Mouse (Mus musculus) T-helper 2 cell (primary cell): ENCODE measurements at regions not wholly inside any gene's neighbourhood (a gene's known extent, or its start where the extent isn't known, plus 50 kb on each side); places are given as distances from the start of the nearest gene placed in this dataset.
"Not testable (repeated sequence)": the region's sequence is repeated elsewhere in the genome, so short reads cannot be mapped to it uniquely, and the experiment has no call there.

Experiments used
- in situ Hi-C: fragments of 300-600 bp; cut with MboI, MseI; formaldehyde crosslinking; loops from one replicate; pipeline ENCODE4 v1.15.1; 2025; ENCODE audit warnings: high pct_unique_total_duplicates

DNA sequence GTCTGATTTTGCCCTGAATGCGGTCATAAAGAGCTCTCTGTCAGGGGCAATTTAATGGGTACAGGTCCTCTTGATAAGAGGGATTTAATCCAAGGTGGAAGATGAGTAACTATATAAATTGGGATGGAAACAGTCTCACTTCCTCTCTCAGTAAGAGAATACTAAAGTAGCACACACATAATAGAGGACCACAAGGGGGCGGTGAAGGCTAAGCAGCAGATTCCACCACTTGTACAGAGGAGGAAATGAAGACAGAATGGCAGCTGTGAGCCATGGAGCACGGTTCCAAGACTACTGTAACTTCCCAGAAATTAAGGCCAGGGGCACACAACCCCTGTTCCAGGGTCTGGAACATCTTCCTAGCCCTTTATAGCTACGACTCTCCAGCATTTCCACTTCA is 262.6 kb upstream of the Ywhaq start:
- in situ Hi-C loops: not testable (repeated sequence)

DNA sequence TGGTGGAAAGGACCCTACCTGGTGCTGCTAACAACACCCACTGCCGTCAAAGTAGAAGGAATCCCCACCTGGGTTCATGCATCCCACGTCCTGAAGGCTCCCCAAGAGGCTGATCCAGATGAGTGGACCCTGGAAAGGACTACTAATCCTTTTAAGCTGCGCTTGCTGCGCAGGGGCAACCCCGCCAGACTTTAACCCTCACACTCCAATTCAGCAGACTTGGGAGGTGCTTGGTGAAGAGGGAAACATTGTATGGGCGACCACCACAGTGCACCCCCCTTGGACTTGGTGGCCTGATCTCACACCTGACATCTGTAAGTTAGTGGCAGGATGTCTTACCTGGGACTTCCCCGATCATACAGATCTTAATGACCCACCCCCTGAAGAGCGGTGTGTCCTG is 231.9 kb upstream of the Ywhaq start:
- in situ Hi-C loops: not testable (repeated sequence)

- in situ Hi-C loops: loop anchor here (10.0 to 25.0 kb wide), 2 partner anchors 276 to 539 kb away; no protein-coding TSS in a partner anchor
Observed at GRCm38 (mm10) chr12:21613781-21614180, 196.3 kb upstream of the Ywhaq start.

- in situ Hi-C loops: no loop called here
Observed at GRCm38 (mm10) chr12:21568415-21569040, 151.1 kb upstream of the Ywhaq start.

DNA sequence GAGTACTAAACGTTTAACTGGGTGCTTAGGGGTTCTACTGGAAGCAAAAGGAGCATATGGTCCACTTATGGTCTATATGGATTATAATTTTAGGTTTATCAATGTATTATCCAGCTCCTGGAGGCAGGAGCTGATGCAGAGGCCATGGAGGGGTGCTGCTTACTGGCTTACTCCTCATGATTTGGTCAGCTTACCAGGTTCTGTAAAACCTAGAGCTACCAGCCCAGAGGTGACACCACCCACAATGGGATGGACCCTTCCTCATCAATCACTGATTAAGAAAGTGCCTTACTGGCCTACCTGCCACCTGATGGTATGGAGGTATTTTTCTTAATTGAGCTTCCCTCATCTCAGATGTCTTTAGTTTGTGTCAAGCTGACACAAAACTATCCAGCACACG is 126.5 kb upstream of the Ywhaq start:
- in situ Hi-C loops: not testable (repeated sequence)

- in situ Hi-C loops: not testable (repeated sequence)
Observed at GRCm38 (mm10) chr12:21543153-21543894, 125.9 kb upstream of the Ywhaq start.

DNA sequence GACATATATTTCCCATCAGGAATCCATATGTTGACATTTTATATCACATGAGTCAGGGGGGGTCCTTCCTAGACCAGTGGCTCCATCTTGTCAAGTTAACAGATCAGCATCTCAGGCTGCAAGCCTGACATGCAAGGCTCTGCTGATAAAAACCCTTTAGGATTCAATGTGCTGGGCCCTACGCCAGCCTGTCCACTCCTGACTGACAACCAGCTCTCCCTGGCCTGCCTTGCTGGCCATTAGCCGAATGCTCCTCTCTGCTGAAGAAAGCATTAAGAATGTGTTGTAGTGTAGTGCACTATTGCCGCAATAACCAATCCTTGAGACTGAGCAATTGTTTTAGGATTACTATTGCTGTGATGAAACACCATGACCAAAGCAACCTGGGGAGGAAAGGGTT is 114.3 kb upstream of the Ywhaq start:
- in situ Hi-C loops: no loop called here

DNA sequence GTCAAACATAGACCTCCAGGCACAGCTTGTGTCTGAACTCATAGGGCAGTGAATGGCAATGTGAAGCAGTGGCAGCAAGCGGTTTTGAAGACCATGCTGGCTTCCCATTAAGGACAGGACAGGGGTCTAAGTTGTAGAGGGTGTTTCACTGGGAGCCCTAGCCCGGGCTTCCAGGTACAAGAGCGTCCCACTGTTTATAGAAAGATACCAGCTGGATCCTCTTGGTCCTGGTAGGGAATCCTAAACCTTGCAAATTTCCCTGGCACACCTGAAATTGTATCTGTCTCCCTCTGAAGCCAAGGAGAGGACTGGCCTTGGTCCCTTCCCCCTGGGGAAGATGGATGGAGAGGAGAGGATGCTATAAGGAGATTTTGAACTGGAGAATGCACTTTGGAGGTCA is 111.9 kb upstream of the Ywhaq start:
- in situ Hi-C loops: not testable (repeated sequence)

DNA sequence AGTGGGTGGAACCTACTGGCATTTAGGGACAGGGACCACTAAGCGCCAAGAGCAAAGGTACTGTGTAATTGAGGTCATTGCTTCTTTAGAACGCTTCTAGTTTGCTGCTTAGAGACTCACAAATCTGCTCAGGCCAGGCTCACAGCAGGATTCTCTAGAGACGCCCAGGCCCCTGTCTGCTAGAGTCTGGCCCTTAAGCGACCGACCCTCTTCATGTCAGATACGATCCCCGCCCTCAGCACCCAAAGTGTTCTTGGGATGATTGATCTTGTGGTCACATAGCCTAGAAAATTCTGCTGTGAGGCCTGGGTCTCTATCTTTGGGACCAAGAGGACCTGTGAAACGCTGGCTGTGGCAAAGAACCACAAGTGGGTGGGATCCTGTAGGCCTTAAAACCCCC is 109.9 kb upstream of the Ywhaq start:
- in situ Hi-C loops: not testable (repeated sequence)

DNA sequence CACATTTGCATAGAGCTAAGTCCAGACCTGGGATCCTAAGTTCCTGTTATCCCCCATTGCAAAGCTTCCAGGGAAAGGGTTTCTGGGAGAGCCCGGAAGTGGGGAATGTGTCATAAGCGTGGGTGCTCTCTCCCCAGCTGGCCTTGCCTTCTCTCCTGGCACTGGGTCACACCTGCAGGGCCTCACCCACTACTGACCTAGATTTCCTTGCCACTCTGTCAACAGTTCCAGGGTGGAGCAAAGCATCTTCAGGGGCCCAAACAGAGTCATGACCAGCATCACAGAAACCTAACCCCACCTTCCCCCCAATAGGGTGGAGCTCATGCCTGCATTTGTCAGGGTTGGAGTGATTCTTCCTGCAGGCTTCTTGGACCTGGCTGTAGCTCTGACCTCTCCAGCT is 109.5 kb upstream of the Ywhaq start:
- in situ Hi-C loops: not testable (repeated sequence)

GRCm38 (mm10) chr12:21525567-21525966 is 108.1 kb upstream of the Ywhaq start:
- in situ Hi-C loops: not testable (repeated sequence)

- in situ Hi-C loops: no loop called here
Observed at GRCm38 (mm10) chr12:21522621-21523020, 105.2 kb upstream of the Ywhaq start.

DNA sequence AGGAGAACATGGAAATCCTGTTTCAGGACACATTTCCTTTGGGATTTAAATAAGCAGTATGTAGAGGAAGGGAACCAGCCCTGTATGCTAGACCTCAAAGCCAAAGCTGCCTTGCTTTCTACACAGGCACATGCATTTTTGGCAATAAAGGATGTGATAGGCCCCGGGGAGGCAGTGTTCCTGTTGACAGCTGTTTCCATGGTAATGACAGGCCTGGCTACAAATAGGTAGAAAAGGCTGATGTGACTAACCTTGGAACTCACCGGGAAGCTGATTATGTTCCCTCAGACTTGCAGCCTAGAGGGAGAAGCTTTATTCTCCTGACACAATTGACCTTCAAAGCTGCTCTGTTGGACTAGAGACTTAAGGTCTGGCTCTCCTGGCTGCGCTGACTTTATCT is 101.6 kb upstream of the Ywhaq start:
- in situ Hi-C loops: no loop called here

- in situ Hi-C loops: no loop called here
Observed at GRCm38 (mm10) chr12:21512736-21513135, 95.3 kb upstream of the Ywhaq start.

DNA sequence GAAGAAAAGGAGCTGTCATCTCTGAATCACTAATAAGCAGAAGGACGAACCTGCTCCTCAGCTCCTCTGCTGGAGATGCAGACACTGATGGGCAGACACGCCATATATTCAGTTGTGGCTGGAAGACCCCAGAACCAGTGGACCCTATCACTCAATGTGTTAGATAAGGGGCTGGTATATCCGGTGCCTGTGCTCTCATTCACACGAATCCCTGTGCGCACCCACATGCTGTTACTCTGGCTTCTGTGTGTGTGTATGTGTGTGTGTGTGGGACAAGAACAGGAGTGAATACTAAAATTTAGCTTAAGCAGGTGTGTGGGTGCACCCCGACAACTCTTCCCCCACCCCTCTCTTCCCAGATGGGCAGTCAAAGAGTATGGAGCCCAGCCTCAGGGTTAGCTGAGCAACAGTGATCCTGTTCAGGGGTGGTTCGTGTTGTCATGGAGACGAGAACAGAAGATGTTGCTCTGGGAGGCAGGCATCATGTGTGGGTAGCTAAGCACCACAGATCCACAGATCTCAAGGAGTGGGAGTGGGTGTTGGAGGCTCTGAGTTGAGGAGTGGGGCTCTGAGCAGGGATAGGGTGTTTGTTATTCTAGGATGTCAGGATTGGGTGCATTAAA is 93.7 kb upstream of the Ywhaq start:
- in situ Hi-C loops: no loop called here

DNA sequence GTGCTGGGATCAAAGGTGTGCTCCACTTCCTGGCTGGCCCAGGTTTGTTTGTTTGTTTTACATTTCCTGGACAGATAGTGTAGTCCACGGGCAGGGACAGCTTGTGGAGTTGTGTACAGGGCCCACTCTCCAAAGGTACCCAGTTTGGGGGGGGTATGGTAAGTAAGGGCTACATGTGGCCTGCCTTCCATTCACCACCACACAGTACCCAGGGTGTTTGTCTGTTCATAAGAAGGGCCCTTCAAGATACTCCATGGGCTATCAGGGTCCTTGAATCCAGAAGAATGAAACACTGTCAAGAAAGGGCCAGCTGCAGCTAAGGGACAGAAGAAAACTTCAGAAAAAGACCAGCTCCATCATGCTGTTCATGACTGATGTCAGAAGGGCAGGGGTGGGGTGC is 89.6 kb upstream of the Ywhaq start:
- in situ Hi-C loops: no loop called here

DNA sequence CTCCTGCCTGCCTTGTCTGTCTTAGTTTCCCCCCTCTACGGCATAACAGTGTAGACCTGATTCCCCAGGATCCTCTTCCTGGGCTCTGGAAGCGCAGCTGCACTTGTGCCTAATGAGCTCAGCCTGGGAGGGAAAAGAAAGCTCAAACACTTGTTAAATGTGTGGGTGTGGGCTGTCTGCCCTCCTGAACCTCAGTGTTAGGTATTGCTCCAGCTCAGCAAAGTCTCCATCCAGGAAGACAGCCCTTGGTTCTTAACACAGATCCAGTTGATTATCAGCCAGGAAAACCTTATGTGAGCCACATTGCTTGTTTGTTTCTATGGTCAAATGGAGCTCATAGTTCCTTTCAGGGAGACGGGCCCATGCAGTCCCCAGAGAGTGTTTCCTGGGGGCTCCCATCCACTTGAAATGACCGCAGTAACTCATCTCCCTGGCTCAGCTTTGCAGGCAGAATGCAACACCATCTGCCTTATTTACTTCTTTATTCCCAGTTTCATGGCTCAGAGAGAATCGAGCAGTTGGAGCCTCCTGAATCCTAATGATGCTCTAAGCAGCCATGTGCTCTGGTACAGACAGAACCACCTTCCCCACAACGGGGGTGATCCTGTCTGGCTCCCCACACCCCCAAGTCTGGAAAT is 88.4 kb upstream of the Ywhaq start:
- in situ Hi-C loops: no loop called here

DNA sequence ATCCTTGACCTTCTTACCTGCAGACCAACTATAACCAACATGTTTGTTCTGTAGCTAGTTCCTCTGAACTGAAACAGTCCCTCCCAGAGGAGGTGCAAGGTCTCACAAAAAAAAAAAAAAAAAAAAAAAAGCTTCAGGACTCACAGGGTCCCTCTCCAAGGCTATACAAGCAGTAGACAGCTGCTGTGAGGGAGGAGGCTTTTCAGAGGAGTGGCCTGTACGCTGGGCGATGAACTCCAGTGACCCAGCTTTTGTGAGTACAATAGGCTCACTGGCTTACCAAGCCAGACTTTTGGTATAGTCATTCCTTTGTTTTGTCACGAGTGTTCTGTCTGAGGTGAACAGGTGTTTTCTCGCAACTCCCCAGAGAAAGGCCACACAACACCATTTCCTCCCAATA is 85.8 kb upstream of the Ywhaq start:
- in situ Hi-C loops: no loop called here

DNA sequence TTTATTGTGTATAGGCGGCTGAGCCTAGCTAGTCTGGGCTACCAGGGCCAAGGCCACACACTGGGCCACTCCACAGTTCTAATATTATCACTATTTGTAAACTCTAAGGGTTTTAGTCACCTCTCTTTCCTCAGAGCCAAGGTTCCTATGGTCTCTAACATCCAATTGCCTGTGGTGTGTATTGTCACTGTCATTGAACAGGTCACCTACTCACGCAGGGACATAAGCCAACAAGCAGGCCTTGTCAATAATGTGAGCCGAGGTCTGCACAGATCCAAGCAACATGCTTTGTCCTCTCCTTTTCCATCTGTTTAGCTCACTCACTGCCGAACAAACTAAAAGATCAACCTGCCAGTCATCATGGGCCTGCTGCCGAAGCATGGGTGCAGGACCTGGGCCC is 79.5 kb upstream of the Ywhaq start:
- in situ Hi-C loops: no loop called here

- in situ Hi-C loops: no loop called here
Observed at GRCm38 (mm10) chr12:21495511-21495910, 78.1 kb upstream of the Ywhaq start.

DNA sequence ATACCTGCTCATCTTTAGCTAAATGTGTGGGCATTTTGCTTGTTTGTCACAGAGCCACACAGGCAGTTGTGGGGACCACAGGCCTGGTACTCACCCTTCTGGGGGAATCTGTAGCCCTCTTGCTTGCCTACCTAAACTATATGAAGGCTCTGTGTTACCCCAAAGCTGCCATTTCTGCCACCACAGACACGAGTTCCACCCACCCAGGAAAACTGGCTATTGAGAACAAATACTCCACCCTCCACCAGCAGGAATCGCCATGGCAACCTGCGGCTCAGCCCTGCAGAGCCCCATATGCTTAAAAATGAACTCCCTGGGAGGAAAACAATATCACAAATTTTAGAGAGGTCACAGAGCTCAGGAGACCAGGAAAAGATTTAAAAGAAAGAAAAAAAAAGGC is 76.0 kb upstream of the Ywhaq start:
- in situ Hi-C loops: no loop called here

GRCm38 (mm10) chr12:21492549-21493291 is 75.3 kb upstream of the Ywhaq start:
- in situ Hi-C loops: no loop called here
